Mouse (Mus musculus): ENCODE results near the gene Fntb.

Fntb gene

GRCm38 (mm10) chr12:76916163-76916562 is 150.8 kb downstream of the Fntb start:
- no peak for DNase-seq (ENCODE audit: extremely low read depth, insufficient read length, low spot score)

- DNase-seq (ENCODE audit: extremely low read depth, insufficient read length, low spot score), result no peak
Measured at GRCm38 (mm10) chr12:76918113-76918512, 152.7 kb downstream of the Fntb start.

- DNase-seq (ENCODE audit: extremely low read depth, insufficient read length, low spot score), result no peak
Measured at GRCm38 (mm10) chr12:76918855-76919254, 153.5 kb downstream of the Fntb start.

- no peak for DNase-seq (ENCODE audit: extremely low read depth, insufficient read length, low spot score)
Measured at GRCm38 (mm10) chr12:76920398-76920797, 155.0 kb downstream of the Fntb start.

GRCm38 (mm10) chr12:76920990-76921389 is 155.6 kb downstream of the Fntb start:
- no peak for DNase-seq (ENCODE audit: extremely low read depth, insufficient read length, low spot score)

GRCm38 (mm10) chr12:76923118-76923517 is 157.7 kb downstream of the Fntb start:
- DNase-seq (ENCODE audit: extremely low read depth, insufficient read length, low spot score), result no peak

GRCm38 (mm10) chr12:76924904-76925604 is 159.7 kb downstream of the Fntb start:
- DNase-seq (ENCODE audit: extremely low read depth, insufficient read length, low spot score), result no peak

GRCm38 (mm10) chr12:76926338-76926945 is 161.1 kb downstream of the Fntb start:
- DNase-seq (ENCODE audit: extremely low read depth, insufficient read length, low spot score), result no peak

- no peak for DNase-seq (ENCODE audit: extremely low read depth, insufficient read length, low spot score)
Measured at GRCm38 (mm10) chr12:76927012-76927411, 161.6 kb downstream of the Fntb start.

GRCm38 (mm10) chr12:76927539-76927938 is 162.2 kb downstream of the Fntb start:
- no peak for DNase-seq (ENCODE audit: extremely low read depth, insufficient read length, low spot score)

- DNase-seq (ENCODE audit: extremely low read depth, insufficient read length, low spot score), result no peak
Measured at GRCm38 (mm10) chr12:76930177-76930576, 164.8 kb downstream of the Fntb start.

GRCm38 (mm10) chr12:76931739-76932687 is 166.6 kb downstream of the Fntb start:
- DNase-seq (ENCODE audit: extremely low read depth, insufficient read length, low spot score), result no peak

- no peak for DNase-seq (ENCODE audit: extremely low read depth, insufficient read length, low spot score)
Measured at GRCm38 (mm10) chr12:76932688-76933060, 167.3 kb downstream of the Fntb start.

- no peak for DNase-seq (ENCODE audit: extremely low read depth, insufficient read length, low spot score)
Measured at GRCm38 (mm10) chr12:76934438-76934837, 169.0 kb downstream of the Fntb start.

- DNase-seq (ENCODE audit: extremely low read depth, insufficient read length, low spot score), result no peak
Measured at GRCm38 (mm10) chr12:76936211-76936610, 170.8 kb downstream of the Fntb start.

GRCm38 (mm10) chr12:76938013-76938412 is 172.6 kb downstream of the Fntb start:
- no peak for DNase-seq (ENCODE audit: extremely low read depth, insufficient read length, low spot score)

- DNase-seq (ENCODE audit: extremely low read depth, insufficient read length, low spot score), result no peak
Measured at GRCm38 (mm10) chr12:76941524-76941923, 176.1 kb downstream of the Fntb start.

GRCm38 (mm10) chr12:76942476-76942875 is 177.1 kb downstream of the Fntb start:
- DNase-seq (ENCODE audit: extremely low read depth, insufficient read length, low spot score), result no peak

GRCm38 (mm10) chr12:76943046-76943445 is 177.7 kb downstream of the Fntb start:
- no peak for DNase-seq (ENCODE audit: extremely low read depth, insufficient read length, low spot score)

GRCm38 (mm10) chr12:76943466-76943865 is 178.1 kb downstream of the Fntb start:
- DNase-seq (ENCODE audit: extremely low read depth, insufficient read length, low spot score), result no peak

GRCm38 (mm10) chr12:76947487-76947886 is 182.1 kb downstream of the Fntb start:
- DNase-seq (ENCODE audit: extremely low read depth, insufficient read length, low spot score), result no peak

Data from 3134 (cell line).